Mouse (Mus musculus) liver, adult 2 months (tissue): ENCODE measurements at regions not wholly inside any gene's neighbourhood (a gene's known extent, or its start where the extent isn't known, plus 50 kb on each side); places are given as distances from the start of the nearest gene placed in this dataset.

Source experiments
- DNase-seq: peaks from one replicate; pipeline ENCODE4 v3.0.0-alpha.2; 2011; ENCODE audit warnings: low read depth, low spot score; ENCODE audit errors: extremely low read depth
- H3K27ac ChIP-seq: fragments of 200-500 bp; replicated peaks from 2 replicates; pipeline ENCODE4 v1.5.1; 2012; ENCODE audit warnings: low read depth, mild to moderate bottlenecking, control low read depth, inconsistent platforms, low read length; ENCODE audit not compliant: insufficient read depth
- H3K27me3 ChIP-seq: fragments of 200-500 bp; 2 replicates; pipeline ENCODE4 v1.6.1; 2012; ENCODE audit warnings: mild to moderate bottlenecking, moderate library complexity, low read length, inconsistent platforms; ENCODE audit not compliant: control insufficient read depth, insufficient read depth
- H3K36me3 ChIP-seq: fragments of 200-500 bp; 2 replicates; pipeline ENCODE4 v1.6.1; 2012; ENCODE audit warnings: low read length, inconsistent platforms; ENCODE audit not compliant: control insufficient read depth, insufficient read depth
- H3K4me1 ChIP-seq: fragments of 200-500 bp; 2 replicates; pipeline ENCODE4 v1.6.1; 2011; ENCODE audit warnings: low read length; ENCODE audit not compliant: control insufficient read depth, insufficient read depth
- H3K4me3 ChIP-seq: fragments of 200-500 bp; 2 replicates; pipeline ENCODE4 v1.5.1; 2011; ENCODE audit warnings: low read depth, mild to moderate bottlenecking, control low read depth, low read length, moderate library complexity; ENCODE audit not compliant: insufficient read depth
- H3K79me2 ChIP-seq: fragments of 200-500 bp; 2 replicates; pipeline ENCODE4 v1.6.1; 2012; ENCODE audit warnings: inconsistent platforms, mild to moderate bottlenecking, low read length, moderate library complexity; ENCODE audit not compliant: control insufficient read depth, insufficient read depth
- H3K9ac ChIP-seq: fragments of 200-500 bp; 2 replicates; pipeline ENCODE4 v1.6.1; 2012; ENCODE audit warnings: low read depth, mild to moderate bottlenecking, control low read depth, inconsistent platforms, low read length
- CTCF ChIP-seq: fragments of 200-500 bp; IDR thresholded peaks from 2 replicates; pipeline ENCODE4 v1.5.1; 2011; ENCODE audit warnings: low read depth, low read length, control low read depth
- POLR2A ChIP-seq: fragments of 200-500 bp; IDR thresholded peaks from 2 replicates; pipeline ENCODE4 v1.6.1; 2011; ENCODE audit warnings: low read length, control low read depth; ENCODE audit not compliant: insufficient read depth; ENCODE audit errors: extremely low read depth
- WGBS: fragments of 180-500 bp; shearing (Covaris S2); methylation state at CpG from one replicate; pipeline ENCODE4 v1.1.7; 2018; 5-methylcytosine and 5-hydroxymethylcytosine counted together

DNA sequence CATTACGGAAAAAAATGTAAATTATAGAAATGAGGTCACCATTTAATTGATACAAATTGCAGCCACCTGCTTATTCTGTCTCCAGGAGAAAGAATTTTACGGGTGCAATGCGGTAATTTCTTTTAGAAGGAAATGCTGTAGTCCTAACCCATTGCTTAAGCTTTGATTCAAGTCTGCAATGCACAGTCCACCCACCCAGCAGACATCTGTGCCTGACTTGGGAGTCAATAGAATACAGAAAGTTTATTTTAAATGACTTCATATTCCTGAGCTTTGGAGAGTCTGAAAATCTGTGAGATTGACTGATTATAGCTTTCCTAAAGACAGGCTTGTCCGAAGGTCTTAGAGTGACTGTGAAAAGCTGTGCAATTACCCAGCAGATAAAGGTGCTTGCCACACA is 693.8 kb upstream of the Tmem132c start:
- Histone ChIP-seq H3K36me3 (no peaks in the 10 kb centered on the region), H3K4me3 (no peak overlapping the region), H3K9ac (no peak overlapping the region), H3K79me2 (no peaks in the 10 kb centered on the region), H3K27me3 (no peaks in the 10 kb centered on the region), H3K4me1 (peaks cover 4% of the 10 kb centered on the region), H3K27ac (no peak overlapping the region)
- 89% methylated on average over 4 of the region's 4 CpGs for WGBS
- TF ChIP-seq CTCF, result no peak
- DNase-seq, result no peak

DNA sequence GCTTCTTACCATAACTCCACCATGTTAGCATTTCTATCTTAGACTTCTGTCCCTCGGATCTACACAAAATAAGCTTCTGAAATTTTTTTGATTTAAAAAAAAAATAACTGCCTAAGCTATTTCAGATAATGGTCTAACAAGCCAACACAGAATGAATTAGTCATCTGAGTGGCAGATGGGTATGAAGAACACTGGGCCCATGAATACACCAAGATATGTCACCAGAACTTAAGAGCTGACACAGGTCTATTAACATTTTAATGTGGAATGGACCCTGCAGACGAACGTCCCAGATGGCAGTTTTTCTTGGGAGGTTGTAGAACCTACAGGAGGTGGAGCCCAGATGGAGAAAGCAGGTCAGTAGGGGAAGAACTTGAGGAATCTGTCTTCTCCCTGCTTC is 689.9 kb upstream of the Tmem132c start:
- 63% methylated on average over 3 of the region's 3 CpGs for WGBS
- DNase-seq, result no peak
- TF ChIP-seq CTCF, result no peak
- no peak for TF ChIP-seq POLR2A
- H3K27me3 ChIP-seq, result no peaks in the 10 kb centered on the region
- H3K4me1 ChIP-seq, result no peaks in the 10 kb centered on the region
- no peak overlapping the region for H3K27ac ChIP-seq
- H3K36me3 ChIP-seq, result no peaks in the 10 kb centered on the region
- H3K79me2 ChIP-seq, result no peaks in the 10 kb centered on the region
- no peak overlapping the region for H3K4me3 ChIP-seq
- H3K9ac ChIP-seq, result no peak overlapping the region

DNA sequence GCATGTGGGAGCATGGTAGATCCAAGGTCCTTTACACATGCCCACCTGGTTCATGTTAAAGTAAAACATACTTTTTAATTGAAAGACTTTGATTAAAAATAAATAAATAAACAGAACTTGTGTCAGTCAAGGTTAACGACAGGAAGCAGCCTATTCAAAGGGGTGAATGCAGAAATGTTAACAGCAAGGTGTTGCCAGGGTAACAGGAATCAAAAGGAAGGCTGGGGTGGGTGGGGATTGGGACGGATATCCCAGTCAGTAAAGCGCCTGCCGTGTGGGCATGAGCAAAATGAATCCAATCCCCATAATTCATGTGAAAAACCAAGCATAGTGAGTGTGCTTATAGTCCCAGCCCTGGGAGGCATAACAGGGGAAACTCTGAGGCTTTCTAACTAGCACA is 682.6 kb upstream of the Tmem132c start:
- no peaks in the 10 kb centered on the region for H3K4me1 ChIP-seq
- no peaks in the 10 kb centered on the region for H3K79me2 ChIP-seq
- H3K4me3 ChIP-seq, result no peak overlapping the region
- H3K27ac ChIP-seq, result no peak overlapping the region
- 77% methylated on average over 4 of the region's 4 CpGs for WGBS
- no peak overlapping the region for H3K9ac ChIP-seq
- no peaks in the 10 kb centered on the region for H3K27me3 ChIP-seq
- DNase-seq, result no peak
- TF ChIP-seq CTCF (no peak), POLR2A (no peak)
- no peaks in the 10 kb centered on the region for H3K36me3 ChIP-seq

DNA sequence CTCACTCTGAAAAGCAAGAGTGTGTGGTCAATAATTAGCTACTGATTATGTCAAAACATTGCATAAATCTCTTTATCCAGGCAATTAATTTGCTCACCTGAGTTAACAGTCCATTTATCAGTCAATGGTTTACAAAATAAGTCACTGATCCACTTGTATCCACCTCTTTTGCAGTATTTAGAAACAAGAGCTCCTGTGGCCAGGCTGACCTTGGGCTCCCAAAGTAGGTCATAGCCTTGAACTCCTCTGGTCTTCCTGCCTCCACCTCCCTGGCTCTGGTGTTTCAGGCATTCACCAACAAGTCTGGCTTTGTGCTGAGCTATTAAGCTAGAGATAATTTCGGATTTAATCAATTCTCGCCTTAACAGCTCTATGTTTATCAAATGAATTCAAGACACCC is 675.8 kb upstream of the Tmem132c start:
- 28% methylated on average over 2 of the region's 2 CpGs for WGBS
- Histone ChIP-seq H3K27ac (no peak overlapping the region), H3K36me3 (no peaks in the 10 kb centered on the region), H3K4me3 (no peak overlapping the region), H3K4me1 (peaks cover 7% of the 10 kb centered on the region), H3K79me2 (no peaks in the 10 kb centered on the region), H3K9ac (no peak overlapping the region), H3K27me3 (no peaks in the 10 kb centered on the region)
- DNase-seq, result peak; percentile 95
- TF ChIP-seq CTCF (no peak), POLR2A (no peak)

DNA sequence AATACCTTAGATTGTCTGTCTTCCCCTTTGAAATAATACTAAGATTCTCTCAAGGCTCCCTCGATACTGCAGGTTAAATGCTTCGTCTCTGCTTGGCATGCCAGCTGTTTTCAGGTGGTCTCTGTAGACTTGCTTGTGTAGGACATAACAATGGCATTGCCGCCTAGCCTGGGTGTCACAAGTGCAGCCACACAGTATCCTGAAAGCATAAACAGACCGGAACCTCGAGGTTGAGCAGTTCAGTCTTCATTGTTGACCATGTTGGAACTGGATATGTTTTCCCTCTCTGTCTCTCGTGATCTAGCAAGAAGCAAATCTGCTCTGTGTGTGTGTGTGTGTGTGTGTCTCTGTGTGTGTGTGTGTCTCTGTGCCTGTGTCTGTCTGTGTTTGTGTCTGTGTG is 675.4 kb upstream of the Tmem132c start:
- Histone ChIP-seq H3K27ac (no peak overlapping the region), H3K4me3 (no peak overlapping the region), H3K27me3 (no peaks in the 10 kb centered on the region), H3K4me1 (peaks cover 7% of the 10 kb centered on the region), H3K36me3 (no peaks in the 10 kb centered on the region), H3K9ac (no peak overlapping the region), H3K79me2 (no peaks in the 10 kb centered on the region)
- TF ChIP-seq CTCF (no peak), POLR2A (no peak)
- WGBS, result 48% methylated on average over 6 of the region's 6 CpGs
- peak; percentile 53 for DNase-seq

DNA sequence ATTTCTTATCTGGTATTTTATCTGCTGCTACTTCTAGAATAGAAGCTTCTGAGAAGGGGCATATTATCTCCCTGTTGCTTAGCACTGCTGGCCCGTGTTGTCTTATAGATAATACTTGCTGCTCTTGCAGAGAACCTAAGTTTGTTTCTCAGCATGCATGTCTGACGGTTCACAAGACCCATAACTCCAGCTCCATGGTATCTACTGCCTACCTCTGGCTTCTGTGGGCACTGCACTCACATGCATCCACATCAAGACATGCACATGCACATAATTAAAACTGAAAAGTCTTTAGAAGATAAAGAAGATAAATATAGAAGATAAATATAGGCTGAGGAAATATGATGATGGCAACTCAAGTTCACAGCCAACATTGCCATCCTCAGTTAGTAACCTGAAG is 667.8 kb upstream of the Tmem132c start:
- TF ChIP-seq CTCF (peak; percentile 38; the same call in 1 of the 2 replicates), POLR2A (no peak)
- DNase-seq, result no peak
- Histone ChIP-seq H3K4me3 (no peak overlapping the region), H3K79me2 (no peaks in the 10 kb centered on the region), H3K9ac (no peak overlapping the region), H3K27me3 (no peaks in the 10 kb centered on the region), H3K36me3 (no peaks in the 10 kb centered on the region), H3K4me1 (no peaks in the 10 kb centered on the region), H3K27ac (no peak overlapping the region)
- 66% methylated on average over 2 of the region's 2 CpGs for WGBS
